Mouse (Mus musculus): ENCODE results near the gene Sgo1. TPM values are rescaled to one million over a fixed set of nuclear protein-coding genes. Genes with fewer than 3 reads are reported as not detected.
"Not testable (repeated sequence)": the region's sequence is repeated elsewhere in the genome, so short reads cannot be mapped to it uniquely, and the experiment has no call there.

Gene Sgo1
- total RNA-seq (2021): not detected
- long read RNA-seq, experiment 1, partial matches to known transcripts: 0 of 1 reads
- long read RNA-seq, experiment 1, other reads (novel, unspliced or antisense): 0 of 1 reads
- long read RNA-seq, experiment 2: 0 reads

DNA sequence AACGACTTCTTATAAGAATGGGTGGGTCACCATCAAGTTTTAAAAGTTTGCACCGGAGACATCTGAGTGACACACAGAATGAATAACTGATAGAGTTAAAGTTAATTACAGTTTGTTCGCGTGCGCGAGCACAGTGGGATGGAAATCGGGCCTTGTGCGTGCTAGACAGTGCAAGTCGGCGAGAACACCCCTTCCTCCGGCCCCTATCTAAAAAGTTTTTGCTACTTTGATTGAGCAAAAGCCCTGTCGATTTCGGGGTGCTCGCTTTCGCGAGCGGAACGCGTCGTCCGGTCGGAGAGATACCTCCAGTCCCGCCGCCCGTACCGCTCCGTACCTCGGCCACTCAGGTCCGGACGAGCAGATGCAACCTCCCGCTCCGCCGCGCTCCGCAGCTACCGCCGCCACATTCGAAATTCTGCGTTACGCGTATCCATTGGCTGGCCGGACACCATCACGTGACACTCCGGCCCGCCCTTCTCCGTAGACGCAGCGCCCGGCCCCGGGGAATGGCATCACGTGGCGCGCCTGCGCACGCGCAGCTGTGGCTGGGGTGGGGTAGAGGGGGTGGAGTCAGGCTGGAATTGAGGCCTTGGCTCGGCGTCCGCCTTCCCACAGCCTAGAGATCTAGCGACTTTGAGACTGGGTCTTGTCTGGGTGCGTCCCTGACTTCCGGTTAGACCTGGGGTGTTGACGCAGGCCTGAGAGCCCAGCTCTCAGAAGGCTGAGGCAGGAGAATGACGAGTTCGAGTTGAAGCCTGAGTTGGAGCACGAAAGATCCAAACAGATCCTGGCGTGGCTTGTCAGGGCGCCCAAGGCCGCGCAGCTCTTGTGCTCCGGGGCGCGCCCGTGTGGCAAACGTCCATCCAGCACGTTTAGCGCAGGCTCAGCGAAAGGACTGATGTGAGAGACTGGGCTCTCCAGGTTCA, at the start of gene Sgo1:
Sgo1 (minus strand) TSS at position 457 of the 926 bp plus-strand sequence.
- peak within 1 kb of the TSS; percentile 87 for H3K4me3 ChIP-seq
- intact Hi-C loops (cut with DNase I): loop anchor here (5.0 kb wide), 1 partner anchor 122 kb away; the partner anchor contains the start of gene Kat2b
- peak; percentile 56 for TF ChIP-seq CTCF (IDR thresholded peaks at IDR 0.05)
- H3K27ac ChIP-seq: peak within 1 kb of the TSS; percentile 100
- peak; percentile 99 for DNase-seq

DNA sequence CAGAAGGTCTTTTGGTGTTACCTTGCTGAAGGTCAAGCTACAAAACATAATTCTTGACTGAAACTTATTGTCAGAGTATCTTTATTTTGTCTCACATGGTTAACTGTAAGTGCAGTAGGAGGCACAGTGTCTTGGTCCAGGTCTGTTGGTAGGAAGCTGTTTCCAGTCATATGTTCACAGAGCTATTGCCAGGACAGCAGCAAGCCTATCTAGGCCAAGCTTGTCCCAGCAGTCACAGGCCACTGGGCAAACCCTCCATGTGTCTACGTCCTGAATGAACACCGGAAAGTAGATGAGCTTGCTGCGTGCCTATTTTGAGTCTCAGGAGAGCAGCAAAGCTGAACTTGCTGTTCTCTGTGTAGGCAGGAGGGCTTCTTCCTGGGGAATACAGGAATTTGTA, 29.8 kb upstream of the Sgo1 start:
- H3K27ac ChIP-seq; intact Hi-C loops (cut with DNase I); H3K4me3 ChIP-seq; DNase-seq: not testable (repeated sequence)

DNA sequence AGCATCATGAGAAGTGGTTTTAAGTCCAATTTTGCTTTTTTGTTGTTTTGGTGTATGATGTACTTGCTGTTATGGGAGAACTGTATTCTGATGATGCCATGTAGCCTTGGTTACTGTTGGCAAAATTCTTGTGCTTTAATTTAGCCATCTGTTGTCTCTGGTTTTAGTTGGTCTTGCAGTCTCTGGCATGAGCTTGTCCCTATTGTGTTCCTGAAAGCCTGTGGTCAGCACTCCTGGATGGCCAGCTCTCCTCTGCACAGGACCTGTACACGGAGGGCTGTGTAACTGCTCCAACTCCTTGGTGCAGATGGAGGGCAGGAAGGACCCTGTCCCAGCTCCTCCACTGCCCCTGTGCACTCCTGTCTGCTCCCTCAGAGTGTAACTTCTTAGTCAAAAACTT, 29.3 kb upstream of the Sgo1 start:
- no peak for DNase-seq
- no peak overlapping the region for H3K4me3 ChIP-seq
- TF ChIP-seq CTCF (IDR thresholded peaks at IDR 0.05): no peak
- no peak overlapping the region for H3K27ac ChIP-seq
- intact Hi-C loops (cut with DNase I): no loop called here

DNA sequence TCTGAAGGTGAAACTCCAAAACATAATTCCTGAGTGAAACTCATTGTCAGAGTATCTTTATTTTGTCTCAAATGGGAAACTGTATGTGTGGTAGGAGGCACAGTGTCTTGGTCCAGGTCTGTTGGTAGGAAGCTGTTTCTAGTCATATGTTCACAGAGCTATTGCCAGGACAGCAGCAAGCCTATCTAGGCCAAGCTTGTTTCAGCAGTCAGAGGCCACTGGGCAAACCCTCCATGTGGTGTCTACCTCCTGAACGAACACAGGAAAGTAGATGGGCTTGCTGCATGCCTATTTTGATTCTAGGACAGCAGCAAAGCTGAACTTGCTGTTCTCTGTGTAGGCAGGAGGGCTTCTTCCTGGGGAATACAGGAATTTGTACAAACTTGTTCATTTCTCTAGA, 26.0 kb upstream of the Sgo1 start:
- H3K4me3 ChIP-seq; H3K27ac ChIP-seq; DNase-seq; intact Hi-C loops (cut with DNase I): not testable (repeated sequence)

DNA sequence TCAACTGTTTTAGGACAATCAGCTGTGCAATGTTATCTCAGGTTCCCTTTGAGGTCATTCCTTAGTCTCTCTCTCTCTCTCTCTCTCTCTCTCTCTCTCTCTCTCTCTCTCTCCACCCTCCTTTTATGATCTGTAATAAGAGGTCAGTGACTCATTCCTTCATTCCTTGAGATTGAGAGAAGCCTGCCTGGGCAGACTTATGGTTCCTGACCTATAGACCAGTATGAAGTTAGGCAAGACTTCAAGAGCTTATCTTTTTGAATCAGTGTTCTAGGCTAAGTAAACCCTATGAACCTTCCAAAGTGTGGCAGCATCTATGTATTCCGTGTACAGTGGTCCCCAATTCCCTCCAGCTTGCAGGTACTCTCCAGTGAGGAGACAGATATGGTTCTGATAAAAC, 25.3 kb upstream of the Sgo1 start:
- no peak for TF ChIP-seq CTCF (IDR thresholded peaks at IDR 0.05)
- H3K27ac ChIP-seq: no peak overlapping the region
- H3K4me3 ChIP-seq: no peak overlapping the region
- DNase-seq: no peak
- intact Hi-C loops (cut with DNase I): no loop called here

DNA sequence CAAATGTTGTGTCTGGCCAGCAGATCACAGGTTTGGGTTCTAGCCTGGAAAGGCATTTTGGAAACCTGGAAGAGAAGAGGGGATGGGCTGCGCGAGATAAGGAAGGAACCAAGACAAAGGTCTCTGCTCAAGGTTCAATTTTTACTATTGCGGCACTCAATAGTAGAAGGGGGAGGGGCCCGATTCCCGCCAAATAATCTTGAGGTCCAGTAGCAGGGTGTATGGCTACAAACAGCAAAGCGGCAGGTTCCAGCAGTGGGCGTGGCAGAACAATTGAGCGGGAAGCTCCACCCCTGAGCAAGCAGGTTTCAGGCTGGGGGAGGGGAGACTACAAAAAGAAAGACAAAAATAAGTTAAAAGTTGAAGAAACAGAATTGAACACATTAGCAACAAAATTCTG, 8.4 kb upstream of the Sgo1 start:
- DNase-seq; H3K4me3 ChIP-seq; H3K27ac ChIP-seq; intact Hi-C loops (cut with DNase I): not testable (repeated sequence)

DNA sequence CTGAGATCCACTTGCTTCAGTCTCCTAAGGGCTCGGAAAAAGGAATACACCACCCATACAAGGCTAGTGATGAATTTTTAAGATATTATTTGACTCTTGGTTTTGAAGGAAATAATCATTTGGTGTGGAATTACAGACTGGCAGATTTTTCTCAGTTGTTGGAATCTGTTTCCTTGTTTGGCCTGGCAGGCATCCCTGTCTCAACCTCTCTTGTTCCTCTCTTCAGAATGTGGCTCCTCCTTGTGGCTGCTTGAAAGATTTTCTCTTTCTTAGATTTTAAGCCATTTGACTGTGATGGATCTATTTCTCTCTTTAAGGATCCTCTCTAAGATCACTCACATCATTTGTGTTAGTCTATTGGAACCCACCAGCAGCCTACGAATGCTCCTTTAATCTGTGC, 4.9 kb upstream of the Sgo1 start:
- H3K27ac ChIP-seq: 0 out of 2 replicates have a peak overlapping the region, but pooled peaks have one; percentile 24
- peak; percentile 59 for DNase-seq
- H3K4me3 ChIP-seq: no peak overlapping the region
- TF ChIP-seq CTCF (IDR thresholded peaks at IDR 0.05): peak; percentile 60
- intact Hi-C loops (cut with DNase I): loop anchor here (5.0 kb wide), 1 partner anchor 182 kb away; no protein-coding TSS in a partner anchor

DNA sequence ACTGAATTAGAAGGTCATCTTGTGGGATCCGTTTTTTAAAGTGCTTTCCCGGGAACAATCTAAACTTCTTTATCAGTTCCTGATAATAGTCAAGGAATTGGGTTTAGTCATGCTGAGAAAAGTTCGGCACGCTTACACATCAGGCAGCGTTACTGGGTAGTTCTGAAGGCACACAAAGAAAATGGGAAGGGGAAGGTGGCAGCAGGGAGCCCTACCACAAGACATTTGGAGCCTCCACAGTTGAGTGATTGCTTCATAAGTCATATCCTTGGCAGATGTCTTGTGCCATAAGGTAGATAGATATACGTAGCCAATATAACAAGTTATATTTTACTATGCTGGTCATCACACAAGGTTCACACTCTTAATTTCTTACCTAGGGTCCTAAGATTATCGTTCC, 813 bp upstream of the Sgo1 start:
- peak overlapping the region; percentile 100 for H3K27ac ChIP-seq
- peak overlapping the region; percentile 87 for H3K4me3 ChIP-seq
- no peak for TF ChIP-seq CTCF (IDR thresholded peaks at IDR 0.05)
- no peak for DNase-seq
- intact Hi-C loops (cut with DNase I): loop anchor here (5.0 kb wide), 2 partner anchors 123 to 178 kb away; partner anchors contain the start of gene Kat2b

DNA sequence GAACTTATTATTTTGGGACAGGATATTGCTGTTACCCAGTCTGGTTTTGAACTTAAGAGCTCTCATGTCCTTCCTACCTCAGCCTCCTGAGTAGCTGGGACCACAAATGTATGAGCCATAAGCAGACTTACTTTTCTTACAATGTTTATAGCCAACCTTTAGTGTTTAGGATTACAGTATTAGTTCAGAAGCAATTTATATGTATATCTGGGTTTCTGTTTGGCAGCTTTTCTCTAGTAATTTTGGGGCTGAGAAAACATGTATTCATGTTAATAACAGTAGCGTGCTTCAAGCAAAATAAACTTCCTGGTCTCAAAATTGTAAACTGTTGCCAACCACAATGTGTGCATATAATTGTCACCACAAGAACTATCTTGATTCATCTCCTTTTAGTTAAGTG, 812 bp downstream of the Sgo1 start:
- Histone ChIP-seq H3K4me3 (no peak overlapping the region), H3K27ac (no peak overlapping the region)
- no peak for DNase-seq
- TF ChIP-seq CTCF (IDR thresholded peaks at IDR 0.05): no peak
- intact Hi-C loops (cut with DNase I): loop anchor here (5.0 kb wide), 1 partner anchor 121 kb away; the partner anchor contains the start of gene Kat2b

DNA sequence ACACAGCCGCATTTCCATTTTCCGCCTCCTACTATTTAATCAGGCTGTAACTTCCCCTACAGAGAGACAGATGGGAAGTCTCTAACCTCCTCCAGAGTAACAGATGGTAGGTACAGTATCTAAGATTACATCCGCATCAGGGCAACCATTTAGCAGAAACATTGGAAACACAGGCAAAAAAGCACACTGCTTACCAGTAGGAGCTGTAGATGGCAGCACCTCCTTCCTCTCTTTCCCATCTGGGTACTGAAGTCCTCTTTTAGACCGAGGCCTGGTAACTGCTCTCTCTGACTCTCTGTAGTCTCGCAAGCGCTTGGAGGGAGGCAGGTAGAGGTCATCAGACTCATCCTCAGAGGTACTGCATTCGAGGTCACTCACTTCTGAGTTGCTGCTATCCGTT, 10.4 kb downstream of the Sgo1 start:
- Histone ChIP-seq H3K4me3 (no peak overlapping the region), H3K27ac (no peak overlapping the region)
- DNase-seq: no peak
- peak; percentile 55 for TF ChIP-seq CTCF (IDR thresholded peaks at IDR 0.05)
- intact Hi-C loops (cut with DNase I): loop anchor here (5.0 kb wide), 1 partner anchor 154 kb away; no protein-coding TSS in a partner anchor

DNA sequence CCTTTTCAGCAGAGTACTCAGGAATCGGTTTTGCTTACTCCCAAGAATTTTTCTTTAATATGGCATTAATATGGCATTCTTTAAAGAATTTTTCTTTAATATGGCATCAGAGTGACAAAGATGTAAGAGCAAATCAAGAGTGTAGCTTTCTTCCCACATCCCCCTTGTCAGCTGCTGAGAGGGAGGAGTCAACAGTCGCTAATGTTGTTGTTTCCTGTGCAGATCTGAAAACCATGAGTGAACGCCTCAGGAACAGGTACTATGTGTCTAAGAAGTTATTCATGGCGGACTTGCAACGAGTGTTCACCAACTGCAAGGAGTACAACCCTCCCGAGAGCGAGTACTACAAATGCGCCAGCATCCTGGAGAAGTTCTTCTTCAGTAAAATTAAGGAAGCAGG, 18.7 kb downstream of the Sgo1 start:
- no peak for DNase-seq
- Histone ChIP-seq H3K27ac (no peak overlapping the region), H3K4me3 (no peak overlapping the region)
- intact Hi-C loops (cut with DNase I): no loop called here
- no peak for TF ChIP-seq CTCF (IDR thresholded peaks at IDR 0.05)

DNA sequence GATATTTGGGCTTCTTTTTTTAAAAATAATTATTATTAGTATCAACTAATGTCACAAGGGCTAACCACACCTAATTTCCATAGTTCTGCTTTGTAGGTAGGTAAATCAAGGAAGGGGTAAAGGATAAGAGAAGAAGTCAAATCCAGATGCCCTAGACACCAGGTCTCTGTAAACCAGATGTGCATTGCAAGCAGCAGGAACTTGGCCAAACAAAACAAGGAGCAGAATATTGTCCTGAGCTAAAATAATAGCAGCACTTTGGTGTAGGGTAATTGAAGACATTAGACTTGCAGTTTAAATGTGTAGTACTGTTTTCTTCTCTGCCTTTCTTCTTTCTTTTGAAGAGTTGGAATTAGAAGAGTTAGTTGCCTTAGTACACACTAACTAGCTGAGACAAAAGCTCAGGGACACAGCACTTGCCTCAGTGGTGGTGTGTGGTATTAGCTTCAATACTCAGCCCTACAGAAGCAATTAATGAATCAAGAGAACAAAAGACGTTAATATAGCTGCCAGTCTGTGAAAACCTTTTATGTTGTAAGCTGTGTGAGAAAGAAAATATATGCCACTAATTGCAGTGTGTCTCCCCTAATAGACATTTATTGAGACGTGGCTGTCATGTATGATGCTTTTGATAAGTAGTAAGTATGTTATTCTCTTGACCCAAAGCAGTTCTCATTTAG, 24.3 kb downstream of the Sgo1 start:
- intact Hi-C loops (cut with DNase I): no loop called here

DNA sequence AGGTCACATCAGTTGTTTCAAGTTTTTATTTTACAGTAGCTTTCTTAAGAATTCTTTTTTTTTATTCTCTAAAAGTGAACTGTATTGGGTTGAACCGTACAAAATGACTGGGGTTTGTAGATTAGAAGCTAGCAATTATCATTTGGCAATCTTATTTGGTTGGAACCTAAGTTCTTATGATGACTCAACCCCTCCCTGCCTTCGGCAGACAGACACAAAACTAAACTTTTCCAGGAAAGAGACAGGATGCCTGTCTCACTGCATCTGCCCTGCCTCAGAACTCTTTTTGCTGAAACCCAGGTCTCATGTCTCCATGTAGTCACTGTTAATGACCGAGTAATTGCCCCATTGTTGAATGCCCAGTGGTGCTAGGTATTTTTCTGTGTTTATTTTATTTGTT, 24.9 kb downstream of the Sgo1 start:
- no peak for TF ChIP-seq CTCF (IDR thresholded peaks at IDR 0.05)
- intact Hi-C loops (cut with DNase I): no loop called here
- Histone ChIP-seq H3K4me3 (no peak overlapping the region), H3K27ac (no peak overlapping the region)
- no peak for DNase-seq

More for the DNA sequence above, 24.3 kb downstream of the Sgo1 start:
- no peak for TF ChIP-seq CTCF (IDR thresholded peaks at IDR 0.05)
- no peak overlapping the region for H3K4me3 ChIP-seq
- no peak for DNase-seq
- no peak overlapping the region for H3K27ac ChIP-seq
